Mouse (Mus musculus) CD4-positive, CD25-positive, alpha-beta regulatory T cell, adult 2 months (primary cell): ENCODE measurements around the gene Zfp148.

Experiments used
- DNase-seq: peaks from one replicate; pipeline ENCODE4 v3.0.0-alpha.2; 2012; ENCODE audit warnings: low read depth, low spot score

The Zfp148 gene

DNA sequence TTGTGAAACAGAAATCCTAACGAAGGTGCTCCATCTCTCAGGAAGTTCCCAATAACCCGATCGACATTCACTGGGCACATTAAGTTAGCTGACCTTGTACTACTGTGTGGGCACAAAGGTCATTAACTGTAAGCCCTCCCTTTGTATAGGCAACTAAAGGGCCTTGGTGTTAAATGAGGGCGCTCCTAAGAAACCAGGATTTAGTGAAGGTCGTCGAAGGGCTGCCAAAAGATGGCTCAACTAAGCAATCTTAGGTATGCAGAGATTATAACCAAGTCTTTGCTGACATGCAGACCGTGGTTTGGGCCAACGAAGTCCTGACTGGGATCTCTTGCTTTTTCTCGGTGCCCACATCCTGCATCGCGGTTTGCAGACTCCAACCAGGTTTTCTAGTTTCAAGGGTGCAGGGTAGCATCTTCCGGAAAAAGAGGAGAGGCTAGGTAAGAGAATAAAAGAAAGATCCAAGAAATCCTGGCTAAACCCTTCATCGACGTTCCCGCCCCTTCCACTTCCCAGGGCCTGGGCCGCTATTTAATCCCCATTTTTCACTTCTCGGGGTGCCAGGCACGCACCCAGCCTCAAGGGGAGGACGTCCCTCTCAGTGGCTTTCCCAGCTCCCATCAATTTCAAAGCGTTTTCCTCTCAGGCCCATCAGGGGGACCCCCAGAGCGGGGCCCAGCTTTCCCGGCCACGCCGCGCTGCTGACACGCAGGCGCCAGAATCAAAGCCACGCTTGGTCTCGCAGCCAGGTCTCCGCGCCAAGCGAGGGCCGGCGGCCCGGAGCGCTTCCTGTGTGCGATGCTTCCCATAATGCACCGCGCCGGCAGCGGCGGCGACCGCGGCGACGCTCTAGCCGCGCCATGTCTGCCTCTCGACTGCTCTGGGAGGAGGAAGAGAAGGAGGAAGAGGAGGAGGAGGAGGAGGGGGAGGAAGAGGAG is at the start of gene Zfp148:
TSS of gene Zfp148 (plus strand) at position 893 of the 938 bp plus-strand sequence.
- DNase-seq, result peak; percentile 96

DNA sequence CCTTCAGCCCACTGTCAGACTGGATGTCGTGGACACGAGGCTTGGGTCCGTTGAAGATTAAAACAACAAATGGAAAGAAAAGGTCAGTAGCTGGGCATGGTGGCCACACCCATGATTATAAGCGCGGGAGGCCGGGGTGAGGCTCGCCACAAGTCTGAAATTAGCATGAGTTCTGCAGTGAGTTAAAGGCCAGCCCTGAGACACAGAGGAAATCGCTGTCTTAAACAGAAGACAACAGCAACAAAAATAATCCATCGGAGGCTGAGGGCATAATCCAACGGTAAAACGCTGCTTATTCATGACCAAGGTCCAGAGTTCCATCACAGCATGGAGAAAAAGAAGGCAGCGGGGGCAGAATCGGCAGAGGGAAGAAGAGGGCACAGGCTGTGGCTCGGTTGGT is 47.6 kb upstream of the Zfp148 start:
- DNase-seq, result no peak

DNA sequence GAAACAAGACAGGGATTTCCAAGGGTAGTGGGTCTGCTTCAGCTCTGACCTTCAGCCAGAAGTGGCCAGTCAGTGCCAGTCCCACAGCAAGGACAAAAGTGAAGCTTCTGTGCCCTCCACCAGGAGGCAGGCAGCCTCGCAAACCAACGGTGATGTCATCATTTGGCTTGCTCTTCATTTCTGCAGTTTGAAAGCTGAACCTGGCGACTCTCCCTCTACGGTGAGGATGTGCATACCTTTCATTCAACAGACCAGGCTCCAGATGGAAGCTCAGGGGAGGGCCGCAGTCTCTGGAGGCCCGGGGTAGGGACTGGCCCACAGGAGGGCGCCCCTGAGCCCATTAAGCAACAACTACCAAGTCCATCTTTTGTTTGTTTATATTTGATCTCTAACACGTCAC is 43.5 kb upstream of the Zfp148 start:
- DNase-seq, result peak; percentile 89

DNA sequence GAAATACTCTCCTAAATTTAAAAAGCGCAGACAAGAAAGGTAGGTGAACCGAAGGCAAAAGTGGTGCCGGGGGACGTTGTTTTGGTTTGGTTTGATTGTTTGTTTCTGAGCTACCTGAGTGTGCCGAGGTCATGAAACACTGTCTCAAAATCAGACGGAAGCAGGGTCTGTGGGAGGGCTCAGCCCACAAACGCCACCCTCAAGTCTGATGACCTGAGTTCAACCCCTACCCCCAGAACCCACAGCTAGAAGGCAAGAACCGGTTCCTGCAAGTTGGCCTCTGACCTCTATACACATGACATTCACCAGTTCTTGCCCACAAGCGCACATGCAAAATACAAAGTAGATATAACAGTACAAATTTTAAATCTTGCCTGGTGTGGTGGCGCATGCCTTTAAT is 43.0 kb upstream of the Zfp148 start:
- DNase-seq, result peak; percentile 60

DNA sequence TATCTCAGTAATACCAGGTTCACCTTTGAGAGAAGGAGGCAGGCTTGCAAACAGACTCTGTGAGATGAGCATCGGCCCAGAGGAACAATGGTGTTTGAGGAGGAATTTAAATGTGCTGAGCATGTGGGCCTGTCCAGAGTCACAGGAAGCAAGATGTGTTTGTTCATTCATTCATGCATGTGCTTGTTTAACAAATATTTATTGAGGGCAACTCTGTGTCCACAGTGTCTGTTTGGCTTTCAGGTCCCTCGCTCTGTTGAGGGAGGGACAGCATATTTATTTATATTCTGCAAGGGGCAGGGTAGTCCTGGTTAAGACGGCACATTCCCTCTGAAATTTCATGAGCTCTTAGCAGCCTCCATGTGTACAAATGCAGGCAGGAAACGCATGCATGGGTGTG is 42.1 kb upstream of the Zfp148 start:
- no peak for DNase-seq

DNA sequence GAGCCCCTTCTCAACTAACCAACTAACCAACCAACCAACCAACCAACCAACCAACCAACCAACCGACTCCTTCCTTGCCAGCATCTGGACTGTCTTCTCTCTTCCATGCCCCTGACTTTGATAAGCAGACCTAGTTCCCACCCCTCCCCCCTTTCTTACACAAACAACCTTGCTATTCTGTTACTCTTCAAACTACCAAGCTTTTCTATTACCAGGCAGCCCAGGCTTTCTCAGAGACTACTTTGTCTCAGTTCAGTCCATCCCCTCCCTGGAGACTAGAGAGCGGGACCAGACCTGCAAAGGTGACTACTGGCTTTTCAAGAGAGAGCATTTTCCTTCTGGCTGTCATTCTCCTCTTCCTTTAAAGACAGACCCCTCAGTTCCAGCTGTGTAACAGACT is 41.2 kb upstream of the Zfp148 start:
- no peak for DNase-seq

DNA sequence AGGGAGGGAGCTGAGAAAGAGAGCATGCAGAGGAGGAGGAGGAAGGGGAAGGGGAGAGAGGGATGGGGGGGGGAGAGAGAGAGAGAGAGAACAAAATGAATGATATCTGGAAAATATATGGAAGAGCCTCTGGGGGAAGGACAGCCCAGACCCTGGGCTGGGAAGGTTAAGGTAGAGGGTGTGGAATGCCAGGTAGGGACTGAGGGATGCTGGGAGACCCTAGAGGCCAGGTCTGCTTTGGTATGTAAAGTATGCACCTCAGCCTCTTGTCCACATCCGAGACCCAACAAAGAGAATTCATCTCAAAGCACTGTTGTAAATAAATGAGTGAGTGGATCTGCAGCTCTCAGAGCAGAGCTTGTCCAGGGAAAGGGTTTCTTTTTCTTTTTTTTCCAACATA is 38.3 kb upstream of the Zfp148 start:
- DNase-seq, result no peak

DNA sequence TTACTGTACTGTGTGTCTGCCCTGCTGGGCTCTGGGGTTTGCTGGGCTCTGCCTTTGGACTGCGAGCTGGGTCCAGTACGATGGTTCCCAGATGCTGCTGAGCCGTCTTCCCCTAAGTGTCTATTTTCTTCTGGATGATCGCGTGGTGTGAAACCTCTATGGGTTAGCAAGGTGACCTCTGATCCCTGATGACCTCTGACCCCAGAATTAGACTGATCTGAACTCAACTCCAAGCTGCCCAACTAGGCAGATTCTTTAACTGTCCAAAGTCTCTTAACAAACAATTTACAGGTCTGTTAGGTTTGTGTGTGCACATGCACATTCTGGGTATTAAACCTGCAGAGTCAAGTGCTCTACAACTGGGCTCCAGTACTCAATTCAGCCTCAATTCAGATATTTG is 37.5 kb upstream of the Zfp148 start:
- DNase-seq, result no peak

DNA sequence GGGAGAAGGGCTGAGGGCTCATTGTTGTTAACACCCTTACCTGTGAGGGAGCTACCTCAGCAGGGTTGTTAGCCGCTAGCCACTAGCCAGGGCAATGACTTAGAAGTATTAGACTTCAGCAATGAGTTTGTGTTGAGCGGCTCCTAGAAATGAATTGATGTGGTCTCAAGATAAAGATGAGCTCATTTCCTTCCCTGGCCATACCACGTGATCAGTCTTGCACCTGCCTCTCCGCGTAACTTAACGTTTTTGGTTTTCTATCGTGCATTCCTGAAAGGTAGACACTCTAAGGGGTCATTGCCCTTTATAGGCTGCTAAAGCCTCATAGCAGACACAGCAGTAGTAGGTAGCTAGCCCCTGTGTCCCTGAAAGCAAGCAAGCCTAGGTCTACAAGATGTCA is 37.0 kb upstream of the Zfp148 start:
- peak; percentile 84 for DNase-seq

DNA sequence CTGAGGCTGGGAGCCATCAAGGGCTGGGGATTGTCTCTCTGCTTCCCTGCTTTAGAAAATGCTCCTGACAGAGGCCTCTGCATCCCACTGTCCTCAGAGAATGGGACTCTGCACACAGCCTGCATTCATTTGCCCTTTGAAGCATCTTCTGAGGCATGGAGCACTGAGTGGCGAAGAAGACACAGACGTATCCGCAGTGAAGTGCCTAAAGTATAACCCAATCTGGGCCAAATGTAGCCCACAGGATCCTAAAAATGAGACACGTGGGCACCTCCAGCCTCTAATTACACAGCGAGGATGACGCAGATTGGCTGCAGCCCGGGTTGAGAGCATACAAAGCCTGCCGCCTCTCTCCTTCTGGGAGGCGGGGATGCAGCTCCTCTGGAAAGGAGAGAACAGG is 36.3 kb upstream of the Zfp148 start:
- peak; percentile 35 for DNase-seq

DNA sequence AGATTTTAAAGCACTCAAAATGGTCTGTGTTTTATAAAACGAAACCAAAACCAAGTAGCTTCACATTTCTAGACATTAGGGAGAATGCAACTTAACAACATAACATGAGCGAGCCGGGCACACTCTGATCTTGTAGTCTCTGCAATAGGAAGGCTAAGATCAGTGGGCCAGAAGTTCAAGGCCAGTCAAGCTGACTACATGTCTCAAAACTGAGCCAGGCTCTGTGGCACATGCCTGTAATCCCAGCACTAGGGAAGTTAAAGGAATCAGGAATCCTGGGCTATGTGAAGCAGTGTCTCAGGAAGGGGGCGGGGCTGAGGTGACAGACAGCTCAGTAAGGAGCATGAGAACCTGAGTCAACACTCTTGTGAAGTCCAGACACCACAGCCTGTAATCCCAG is 35.8 kb upstream of the Zfp148 start:
- DNase-seq, result peak; percentile 47

DNA sequence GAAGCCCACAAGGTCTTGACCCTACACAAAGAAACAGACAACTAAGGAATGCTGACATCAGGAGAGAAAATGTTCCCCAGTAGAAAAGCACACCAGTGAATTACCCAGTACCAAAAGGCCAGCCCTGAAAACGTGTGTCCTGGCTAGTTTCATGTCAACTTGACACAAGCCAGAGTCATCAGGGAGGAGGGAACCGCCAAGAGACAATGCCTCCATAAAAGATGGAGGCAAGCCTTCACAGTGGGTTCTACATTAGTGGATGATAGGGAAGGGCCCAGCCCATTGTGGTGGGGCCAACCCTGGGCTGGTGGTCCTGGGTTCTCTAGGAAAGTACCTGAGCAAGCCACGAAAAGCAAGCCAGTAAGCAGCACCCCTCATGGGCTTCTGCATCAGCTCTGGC is 34.3 kb upstream of the Zfp148 start:
- no peak for DNase-seq

DNA sequence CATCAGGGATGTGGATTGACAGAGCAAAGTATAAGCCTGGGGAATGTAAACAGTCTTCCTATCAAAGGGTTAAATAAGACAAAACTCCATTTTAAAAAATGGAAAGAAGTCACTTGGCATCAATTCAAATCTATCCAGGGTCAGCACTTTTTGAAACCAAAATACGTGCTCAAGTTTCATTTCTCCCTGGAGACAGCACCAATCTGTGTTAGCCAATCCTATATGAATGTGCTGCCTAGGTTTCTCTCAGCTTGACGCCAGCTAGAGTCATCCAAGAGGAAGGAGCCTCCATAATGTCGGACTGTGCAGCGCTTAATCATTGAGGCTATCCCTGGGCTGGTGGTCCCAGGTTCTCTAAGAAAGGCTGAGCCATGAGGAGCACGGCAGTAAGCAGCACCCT is 33.5 kb upstream of the Zfp148 start:
- no peak for DNase-seq

DNA sequence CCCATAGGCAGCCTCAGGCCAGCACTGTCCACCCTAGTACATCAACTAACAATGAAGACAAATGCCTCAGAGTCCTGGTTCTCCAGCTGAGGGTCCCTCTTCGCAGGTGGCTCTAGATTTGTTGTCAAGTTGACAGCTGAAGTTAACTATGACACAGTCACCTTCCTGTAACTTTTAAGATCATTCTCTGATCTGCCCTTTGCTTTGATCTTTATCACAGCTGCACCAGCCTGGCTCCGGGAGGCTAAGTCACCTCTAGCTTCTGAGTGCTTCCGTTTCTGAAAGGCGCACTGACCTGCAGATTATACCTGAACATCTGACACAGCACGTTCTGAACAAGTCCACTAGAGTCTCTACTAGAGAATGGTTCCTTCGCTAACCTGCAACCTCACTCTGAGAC is 22.8 kb upstream of the Zfp148 start:
- peak; percentile 44 for DNase-seq

DNA sequence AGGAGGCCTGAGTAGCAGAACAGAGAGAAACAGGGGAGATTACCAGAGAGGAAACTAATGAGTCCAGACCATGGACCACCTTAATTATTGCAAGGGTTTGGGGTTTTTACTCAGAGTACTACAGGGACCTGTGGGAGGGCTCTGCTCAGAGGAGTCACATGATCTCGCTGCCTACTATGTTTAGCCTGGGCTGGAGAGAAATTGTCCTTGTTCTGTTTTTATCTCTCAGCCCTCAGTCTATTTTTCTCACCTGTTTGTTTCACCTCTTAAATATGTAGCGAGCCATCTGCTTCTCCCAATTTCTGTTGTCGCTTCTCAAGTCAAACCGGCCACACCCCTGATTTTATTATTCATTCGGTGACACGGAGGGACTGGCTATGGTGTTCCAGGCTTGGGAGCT is 14.9 kb upstream of the Zfp148 start:
- DNase-seq, result no peak

DNA sequence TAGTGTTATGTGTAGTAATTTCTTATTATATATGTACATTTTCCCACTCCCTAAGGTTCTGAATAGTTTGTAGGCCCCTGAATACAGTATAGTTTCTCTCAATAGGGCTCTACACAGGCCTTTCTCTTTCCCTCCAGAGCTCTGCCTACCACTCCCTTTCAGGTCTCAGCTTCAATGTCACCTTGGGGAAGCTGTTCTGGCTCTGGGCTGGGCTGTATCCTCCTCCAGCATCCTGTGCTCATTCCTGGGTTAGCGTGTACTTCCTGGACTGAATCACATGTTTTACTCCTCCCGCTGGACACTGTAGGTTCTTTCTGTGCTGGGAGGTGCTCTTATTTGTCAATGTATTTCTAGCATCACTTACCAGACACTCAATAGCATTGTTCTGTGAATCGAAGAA is 12.0 kb upstream of the Zfp148 start:
- DNase-seq, result no peak

DNA sequence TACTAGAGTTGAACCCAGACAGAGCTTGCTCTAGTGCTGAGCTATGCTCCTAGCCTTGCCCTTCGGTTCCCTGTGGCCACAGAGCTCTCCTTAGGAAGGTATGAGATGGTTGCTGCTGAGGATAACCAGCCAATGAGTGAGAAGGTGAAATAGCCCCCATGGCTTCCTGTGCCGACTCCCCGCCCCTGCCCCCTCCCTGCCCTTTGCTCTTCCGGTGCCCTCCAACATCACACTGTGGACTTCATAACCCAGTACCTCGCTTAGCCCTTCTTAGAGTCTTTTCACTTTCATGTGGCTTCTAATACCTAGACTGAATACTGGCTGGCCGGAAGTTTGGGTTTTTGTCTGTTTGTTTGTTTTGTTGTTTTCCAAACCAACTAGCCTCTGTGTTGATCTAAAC is 9.8 kb upstream of the Zfp148 start:
- DNase-seq, result peak; percentile 60

DNA sequence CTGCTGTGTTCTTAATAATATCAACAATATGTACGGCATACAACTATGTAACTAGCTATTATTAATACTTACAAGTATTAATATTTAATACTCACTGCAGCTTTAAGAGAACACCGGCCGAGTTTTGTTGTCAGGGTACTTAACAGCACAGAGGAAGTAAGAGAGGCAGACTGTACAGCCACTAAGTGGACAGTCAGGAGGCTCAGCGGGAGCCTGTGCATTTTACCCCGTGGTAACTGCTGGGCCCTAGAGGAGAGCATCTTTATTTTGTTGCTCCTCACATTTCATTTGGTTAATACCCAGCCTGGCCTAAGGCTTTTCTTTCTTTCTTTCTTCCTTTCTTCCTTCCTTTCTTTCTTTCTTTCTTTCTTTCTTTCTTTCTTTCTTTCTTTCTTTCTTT is 8.0 kb upstream of the Zfp148 start:
- DNase-seq, result no peak

DNA sequence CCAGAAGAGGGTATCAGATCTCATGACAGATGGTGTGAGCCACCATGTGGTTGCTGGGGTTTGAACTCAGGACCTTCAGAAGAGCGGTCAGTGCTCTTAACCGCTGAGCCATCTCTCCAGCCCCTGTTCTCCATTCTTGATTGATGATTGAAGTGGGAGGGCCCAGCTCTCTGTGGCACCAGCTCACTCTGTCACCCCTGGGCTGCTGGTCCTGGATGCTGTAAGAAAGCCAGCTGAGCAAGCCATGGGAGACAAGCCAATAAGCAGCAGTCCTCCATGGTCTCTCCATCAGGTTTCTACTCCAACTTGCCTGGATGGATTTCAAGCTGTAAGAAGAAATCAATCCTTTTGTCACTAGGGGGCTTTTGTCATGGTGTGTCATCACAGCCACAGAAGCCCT is 7.3 kb upstream of the Zfp148 start:
- no peak for DNase-seq

DNA sequence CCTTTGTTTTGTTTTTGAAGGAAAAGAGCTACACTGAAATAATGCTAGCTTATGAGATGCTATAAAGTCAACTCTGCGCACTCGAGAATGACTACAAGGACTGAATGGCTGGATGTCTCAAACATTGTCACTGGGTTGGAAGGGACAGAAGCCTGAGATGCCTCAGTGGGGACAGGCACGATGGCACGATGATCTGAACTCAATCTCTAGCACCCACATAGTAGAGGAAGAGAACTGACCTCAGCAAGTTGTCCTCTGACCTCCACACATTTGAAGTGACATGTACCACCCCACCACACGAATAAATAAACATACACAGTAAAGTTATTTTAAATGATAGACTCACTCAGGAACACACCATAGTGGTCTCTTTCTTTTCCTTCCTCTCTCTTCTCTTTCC is 4.4 kb upstream of the Zfp148 start:
- no peak for DNase-seq

DNA sequence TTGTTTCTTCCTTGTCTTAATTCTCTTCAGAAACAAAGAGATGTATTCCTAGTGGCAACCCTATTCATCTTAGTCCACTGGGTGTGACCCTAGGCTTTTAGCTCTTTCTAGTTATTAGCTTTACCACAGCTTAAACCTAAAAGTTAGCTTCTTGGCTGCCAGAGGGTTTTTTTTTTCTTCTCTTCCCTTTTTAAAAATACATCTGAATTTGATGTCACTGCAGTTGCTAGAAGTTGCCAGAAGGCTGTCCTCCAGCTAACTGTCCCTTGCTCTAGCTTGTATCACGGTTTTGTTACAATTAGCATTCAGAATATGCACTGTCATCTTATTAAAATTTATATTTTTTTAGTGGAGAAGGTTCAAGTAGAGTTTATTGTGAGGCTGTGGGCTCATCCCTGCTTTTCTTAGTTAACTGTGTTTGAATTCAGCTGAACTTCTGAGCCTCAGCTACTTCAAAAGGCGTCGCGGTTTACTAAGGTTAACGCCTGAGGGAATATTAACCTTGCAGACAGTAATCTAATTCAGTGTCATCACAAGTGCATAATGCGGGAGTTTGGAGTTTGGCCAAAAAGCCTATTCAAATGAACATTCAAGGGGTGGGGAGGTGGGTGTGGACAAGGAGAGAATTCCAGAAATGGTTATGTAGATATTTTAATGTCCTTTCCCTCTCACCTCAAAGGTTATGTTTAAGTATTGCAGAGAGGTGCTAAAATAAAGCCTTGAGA is 1.3 kb upstream of the Zfp148 start:
- DNase-seq, result no peak

DNA sequence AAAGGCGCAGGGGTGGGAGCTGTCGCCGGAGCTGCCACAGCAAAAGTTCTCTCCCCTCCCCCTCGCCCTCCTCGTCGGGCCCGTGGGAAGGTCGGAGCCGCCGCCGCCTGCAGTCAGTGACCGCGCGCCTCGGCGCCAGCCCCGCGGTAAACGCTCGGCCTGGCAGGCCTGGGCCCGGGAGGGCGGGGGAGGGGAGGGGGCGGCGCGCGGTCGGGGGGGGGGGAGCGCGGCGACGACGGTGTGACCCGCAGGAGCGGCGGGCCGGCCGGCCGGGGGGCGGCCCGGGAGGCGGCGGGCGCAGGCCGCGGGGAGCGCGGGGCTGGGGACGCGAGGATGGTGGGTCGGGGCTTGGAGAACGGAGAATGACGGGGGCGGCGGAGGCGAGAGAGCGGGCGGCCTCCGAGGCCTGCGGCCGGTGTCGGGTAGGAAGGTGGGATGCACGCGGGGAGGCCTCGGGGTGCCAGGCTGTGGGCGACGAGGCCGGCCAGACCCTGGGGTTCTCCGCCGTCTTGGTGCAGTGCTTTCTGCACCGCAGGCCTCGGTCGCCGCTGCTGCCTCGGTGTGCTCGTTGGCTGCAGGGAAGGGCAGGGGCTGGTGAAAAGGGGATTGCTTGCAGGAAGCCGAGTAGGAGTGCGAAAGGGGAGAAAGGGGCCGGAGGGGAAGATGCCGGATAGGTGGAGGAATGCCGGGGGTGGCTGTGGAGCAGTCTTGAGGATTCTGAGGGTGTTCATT is 412 bp downstream of the Zfp148 start:
- DNase-seq, result peak; percentile 66
